Mouse (Mus musculus) urinary bladder, postnatal 36 days (tissue): ENCODE measurements around the gene Miga1.

Experiments used
- DNase-seq, 2 experiments: peaks; one replicate each; pipeline ENCODE4 v3.0.0; 2022; ENCODE audit warnings: low spot score in 2 of 2, mixed read lengths in 1 of 2

Gene Miga1

DNA sequence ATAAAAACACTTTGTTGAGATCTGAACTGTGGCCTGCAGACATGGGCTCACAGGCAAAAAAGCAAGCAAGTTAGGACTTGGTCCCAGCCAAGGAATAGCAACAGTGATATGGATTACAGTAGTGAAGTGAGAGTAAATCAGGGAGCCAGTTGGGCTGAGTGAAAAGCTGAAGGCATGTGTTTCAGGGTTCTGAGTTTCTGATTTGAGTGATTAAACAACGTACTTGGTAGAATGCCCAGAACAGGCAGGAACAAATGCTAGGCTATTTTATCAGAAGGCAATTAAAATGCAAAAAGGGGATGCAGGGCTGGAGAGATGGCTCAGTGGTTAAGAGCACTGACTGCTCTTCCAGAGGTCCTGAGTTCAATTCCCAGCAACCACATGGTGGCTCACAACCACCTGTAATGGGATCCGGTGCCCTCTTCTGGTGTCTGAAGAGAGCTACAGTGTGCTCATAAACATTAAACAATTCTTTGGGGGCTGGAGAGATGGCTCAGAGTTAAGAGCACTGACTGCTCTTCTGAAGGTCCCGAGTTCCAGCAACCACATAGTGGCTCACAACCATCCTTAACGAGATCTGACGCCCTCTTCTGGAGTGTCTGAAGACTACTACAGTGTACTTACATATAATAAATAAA lies 94.8 kb downstream of the Miga1 start:
- DNase-seq, result no peak

DNA sequence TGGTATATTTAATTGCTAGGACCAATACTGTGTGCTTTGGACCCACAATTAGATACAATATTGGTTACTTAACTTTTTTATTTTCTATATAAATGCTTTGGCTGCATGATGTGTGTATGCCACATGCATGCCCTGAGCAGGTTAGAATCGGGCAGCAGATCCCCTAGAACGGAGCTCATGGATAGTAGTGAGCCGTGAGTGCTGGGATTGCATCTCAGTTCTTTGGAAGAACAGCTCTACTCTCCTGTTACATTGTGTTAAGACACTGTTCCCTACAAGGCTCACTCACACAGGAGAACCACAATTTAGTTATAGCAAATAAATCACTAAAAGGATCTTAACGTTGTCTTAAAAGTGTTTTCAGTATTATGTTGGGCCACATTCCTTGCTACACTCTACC lies 96.9 kb downstream of the Miga1 start:
- DNase-seq, result no peak

DNA sequence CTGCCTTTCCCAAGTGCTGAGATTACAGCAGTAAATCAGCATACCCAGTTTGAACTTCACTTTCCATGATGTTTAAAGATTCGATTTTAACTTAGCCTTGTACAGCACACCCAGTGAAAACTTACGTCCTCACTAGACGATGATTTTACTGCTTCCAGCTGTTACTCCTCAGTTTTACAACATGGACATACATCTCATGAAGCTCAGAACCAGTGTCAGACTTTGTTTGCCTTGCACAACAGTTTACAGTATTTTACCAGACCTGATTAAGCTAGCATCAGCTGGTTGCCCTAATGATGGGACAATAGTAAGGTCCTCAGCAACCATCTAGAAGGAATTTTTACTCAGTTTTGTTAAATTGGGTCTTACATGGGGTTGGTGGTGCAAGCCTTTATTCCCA lies 99.1 kb downstream of the Miga1 start:
- DNase-seq, result no peak

DNA sequence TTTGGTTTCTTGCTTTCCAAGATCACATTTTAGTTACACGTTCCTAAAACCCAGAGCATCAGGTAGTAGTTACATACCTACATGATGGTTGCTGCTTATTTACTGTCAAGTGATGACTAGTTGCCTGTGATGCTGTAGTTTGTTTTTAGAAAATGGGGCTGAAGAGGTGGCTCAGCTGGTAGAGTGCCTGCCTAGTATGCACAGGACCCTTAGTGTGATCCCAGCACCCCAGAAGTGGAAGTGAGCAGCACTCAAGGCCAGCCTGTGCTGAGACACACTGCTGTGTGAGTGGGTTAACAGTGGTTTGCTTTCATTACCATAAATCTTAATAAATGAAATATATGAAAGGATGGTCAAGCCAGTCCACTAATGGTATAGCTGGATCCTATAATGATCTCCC lies 100.6 kb downstream of the Miga1 start:
- no peak for DNase-seq

DNA sequence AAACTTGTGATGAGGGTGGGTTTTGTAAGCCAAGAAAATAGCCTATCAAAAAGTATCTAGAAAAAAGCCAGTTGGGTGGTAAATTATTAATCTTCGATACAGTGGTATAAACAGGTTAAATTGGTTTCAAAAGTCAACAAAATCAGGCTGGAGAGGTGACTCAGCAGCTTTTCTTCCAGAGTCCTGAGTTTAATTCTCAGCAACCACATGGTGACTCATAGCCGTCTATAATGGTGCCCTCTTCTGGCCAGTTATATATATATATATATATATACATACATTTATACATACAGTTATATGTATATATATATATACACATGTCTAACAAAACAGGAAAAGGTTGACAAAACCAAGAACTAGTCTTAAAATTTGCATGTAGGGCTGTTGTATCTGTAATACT lies 101.4 kb downstream of the Miga1 start:
- no peak for DNase-seq

DNA sequence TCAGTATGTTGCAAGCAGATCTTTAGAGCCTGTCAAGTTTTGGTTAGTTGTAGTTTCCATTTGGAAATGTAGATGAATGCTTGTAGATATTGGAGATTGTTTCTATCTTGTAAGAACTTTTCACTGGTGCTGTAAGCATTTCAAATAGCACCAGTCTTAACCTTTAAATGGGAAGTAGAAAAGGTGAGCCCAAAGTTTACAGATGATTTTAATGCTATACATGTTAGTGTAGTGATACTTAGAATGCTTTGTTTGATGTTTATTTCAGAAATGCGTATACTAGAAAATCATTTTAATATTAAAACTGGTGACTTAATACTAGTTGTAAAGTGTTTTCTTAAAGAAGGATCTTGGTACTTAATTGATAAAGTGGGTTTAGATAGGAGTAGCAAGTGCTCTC lies 104.4 kb downstream of the Miga1 start:
- no peak for DNase-seq

DNA sequence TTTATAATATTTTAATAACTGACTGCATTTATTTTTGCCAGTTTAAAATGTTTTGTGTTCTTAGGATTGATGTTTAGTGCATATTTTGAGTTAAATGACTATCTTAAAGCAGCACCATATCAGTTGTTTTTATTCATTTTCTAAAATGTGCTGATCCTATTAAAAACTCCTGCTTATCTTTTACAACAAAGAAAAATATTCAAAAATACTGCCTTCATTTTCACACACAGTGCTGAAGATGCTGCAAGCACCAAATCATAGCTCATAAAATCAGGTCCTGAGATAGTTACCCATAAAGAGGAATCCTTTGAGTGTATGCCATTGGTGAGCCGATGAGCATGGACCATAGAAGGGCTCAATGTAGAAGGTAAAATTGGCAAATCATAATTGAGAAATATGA lies 105.0 kb downstream of the Miga1 start:
- DNase-seq, result no peak

DNA sequence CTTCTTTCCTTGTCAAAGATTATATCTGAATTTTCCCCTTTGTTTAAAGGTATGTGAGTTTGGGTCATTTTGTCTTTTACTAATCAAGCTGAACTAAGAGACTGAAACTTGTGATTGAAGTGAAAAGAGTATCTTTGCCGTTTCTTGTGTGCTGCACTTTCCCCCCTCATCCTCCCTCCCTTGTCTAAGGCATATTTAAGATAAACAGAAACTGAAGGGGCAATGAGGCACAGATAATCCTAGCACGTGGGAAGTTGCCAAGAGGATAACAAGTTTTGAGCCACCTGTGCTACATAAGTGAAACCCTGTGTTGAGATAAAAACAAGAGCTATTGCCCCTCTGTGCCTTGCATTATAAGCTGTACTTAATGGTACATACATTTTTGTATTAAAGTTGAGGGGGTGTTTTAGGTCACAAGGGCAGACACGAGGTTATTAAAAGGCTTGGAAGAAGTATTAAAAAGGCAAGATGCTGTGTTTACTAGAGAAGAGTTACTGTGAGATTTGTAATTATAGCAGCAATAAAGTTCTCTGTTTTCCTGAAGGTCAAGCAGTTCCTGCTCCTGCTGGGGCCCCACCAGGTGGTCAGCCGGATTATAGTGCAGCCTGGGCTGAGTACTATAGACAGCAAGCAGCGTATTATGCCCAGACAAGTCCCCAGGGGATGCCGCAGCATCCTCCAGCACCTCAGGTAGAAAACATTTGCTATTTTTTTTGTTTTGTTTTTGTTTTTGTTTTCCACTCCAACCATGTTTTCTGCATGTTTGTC lies 108.7 kb downstream of the Miga1 start:
- DNase-seq, result no peak

DNA sequence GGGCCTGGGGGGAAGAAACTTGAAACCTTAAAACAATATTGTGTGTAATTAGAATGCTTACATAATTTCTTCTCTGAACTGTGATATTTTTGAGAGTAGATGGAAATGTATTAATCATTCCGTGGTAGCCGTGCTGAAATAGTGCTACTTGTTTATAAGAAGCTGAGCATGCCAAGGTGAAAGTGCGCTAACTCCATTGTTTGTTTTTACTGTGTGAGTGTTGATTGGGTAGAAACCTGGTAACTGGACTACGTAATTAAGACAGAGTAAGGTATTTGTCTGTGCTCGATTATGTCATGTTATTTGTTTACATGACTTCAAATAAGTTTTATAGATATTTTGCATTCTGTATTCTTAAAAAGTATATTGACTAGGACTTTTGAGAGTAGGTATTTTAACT lies 110.9 kb downstream of the Miga1 start:
- DNase-seq, result no peak

DNA sequence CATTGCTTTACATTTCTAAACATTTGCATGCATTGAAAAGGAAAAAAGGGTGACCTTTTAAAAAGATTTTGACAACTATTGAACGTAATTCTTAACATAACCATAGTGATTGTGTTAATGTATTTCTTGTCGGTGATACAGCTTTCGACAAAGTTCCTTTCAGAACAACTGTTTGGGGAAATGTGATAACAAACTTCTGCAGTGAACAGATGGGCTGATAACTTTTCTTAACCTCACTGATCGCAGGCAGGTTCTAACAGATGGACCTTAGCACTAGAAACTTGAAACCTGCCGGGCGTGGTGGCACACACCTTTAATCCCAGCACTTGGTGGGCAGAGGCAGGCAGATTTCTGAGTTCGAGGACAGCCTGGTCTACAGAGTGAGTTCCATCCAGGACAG lies 111.4 kb downstream of the Miga1 start:
- no peak for DNase-seq

DNA sequence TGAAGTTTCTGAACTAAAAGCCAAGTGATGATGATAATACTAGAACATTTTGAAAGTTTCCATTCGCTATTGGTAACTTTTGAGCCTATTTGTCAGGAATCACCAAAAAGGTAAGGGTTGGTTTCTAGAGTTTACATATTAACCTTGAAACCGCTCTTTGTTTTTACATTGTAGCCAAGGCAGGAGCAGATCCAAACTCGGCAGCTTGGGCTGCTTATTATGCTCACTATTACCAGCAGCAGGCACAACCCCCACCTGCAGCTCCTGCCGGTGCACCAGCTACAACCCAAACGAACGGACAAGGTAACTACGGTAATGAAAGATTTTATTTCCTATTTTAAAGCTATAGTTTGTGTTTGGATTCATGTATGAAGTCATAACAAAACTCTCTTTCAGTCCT lies 114.3 kb downstream of the Miga1 start:
- DNase-seq, result no peak

DNA sequence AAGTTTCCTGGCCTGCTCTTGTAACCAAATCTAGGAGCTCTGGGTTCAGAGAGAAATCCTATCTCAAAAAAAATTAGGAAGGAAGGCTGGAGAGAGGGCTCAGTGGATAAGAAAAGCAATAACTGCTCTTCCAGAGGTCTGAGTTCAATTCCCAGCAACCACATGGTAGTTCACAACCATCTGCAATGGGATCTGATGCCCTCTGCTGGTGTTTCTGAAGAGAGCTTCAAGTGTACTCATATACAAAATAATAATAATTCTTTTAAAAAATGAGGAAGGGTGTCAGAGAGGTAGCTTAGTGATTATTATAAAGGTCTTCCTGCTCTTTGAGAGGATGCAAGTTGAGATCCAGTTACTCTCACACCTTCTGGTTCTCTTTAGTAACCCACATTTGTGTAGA lies 115.3 kb downstream of the Miga1 start:
- no peak for DNase-seq
